Mouse (Mus musculus): ENCODE measurements at regions not wholly inside any gene's neighbourhood (a gene's known extent, or its start where the extent isn't known, plus 50 kb on each side); places are given as distances from the start of the nearest gene placed in this dataset.

DNA sequence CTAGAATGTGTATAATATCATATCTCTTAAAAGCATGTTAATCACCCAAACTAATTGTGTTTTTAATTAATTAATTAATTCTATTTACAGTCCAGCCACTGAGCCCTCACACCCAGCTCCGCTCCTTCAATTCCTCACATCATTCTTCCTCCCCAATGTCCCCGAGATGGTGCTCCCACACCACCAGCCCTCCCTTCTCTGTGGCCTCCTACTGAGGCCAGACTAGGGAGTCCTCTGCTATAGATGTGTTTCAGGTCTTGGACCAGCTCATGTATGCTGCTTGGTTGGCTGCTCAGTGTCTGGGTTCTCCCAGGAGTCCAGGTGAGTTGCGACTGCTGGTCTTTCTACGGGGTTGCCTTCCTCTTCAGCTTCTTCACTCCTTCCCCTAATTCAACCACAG is 353.1 kb upstream of the Klhl1 start:
- no peak overlapping the region for H3K9ac ChIP-seq (ENCODE audit: control insufficient read depth, low read depth, low read length, poor library complexity, severe bottlenecking)
- no peak for TF ChIP-seq ETS1 (IDR thresholded peaks at IDR 0.05; ENCODE audit: low read depth, low read length)
- no peak for TF ChIP-seq SIN3A (IDR thresholded peaks at IDR 0.05; ENCODE audit: low read length)
- no peak for TF ChIP-seq ZNF384 (IDR thresholded peaks at IDR 0.05; ENCODE audit: low read depth, low read length)
- TF ChIP-seq CTCF (IDR thresholded peaks at IDR 0.05 in 2 of 3, conservative IDR thresholded peaks at IDR 0.05 in 1 of 3; ENCODE audit: control insufficient read depth in 1 of 3, insufficient read depth in 1 of 3, low read depth in 2 of 3, low read length in 3 of 3, poor library complexity in 1 of 3, severe bottlenecking in 1 of 3): no peak
- no peak for TF ChIP-seq TAL1 (IDR thresholded peaks at IDR 0.05; ENCODE audit: low read length)
- TF ChIP-seq MEF2A (IDR thresholded peaks at IDR 0.05; ENCODE audit: extremely low read depth, insufficient replicate concordance, low read depth, low read length, poor library complexity, severe bottlenecking): no peak
- TF ChIP-seq TCF12 (IDR thresholded peaks at IDR 0.05; ENCODE audit: low read depth, low read length): no peak
- H3K79me2 ChIP-seq (ENCODE audit: control insufficient read depth, insufficient read depth, low read length, poor library complexity): no peaks in the 10 kb centered on the region
- H3K36me3 ChIP-seq (ENCODE audit: control insufficient read depth in 1 of 2, insufficient read depth in 2 of 2, low read length in 2 of 2): no peaks in the 10 kb centered on the region
- no peaks in the 10 kb centered on the region for H3K27me3 ChIP-seq (ENCODE audit: control insufficient read depth in 1 of 2, insufficient read depth in 2 of 2, low read length in 2 of 2)
- no peak overlapping the region for H3K4me3 ChIP-seq (ENCODE audit: control insufficient read depth in 1 of 2, insufficient read depth in 1 of 2, low read depth in 2 of 2, low read length in 2 of 2)
- no peaks in the 10 kb centered on the region for H3K9me3 ChIP-seq (replicated peaks; ENCODE audit: insufficient read depth, low read length)
- H3K27ac ChIP-seq (ENCODE audit: control insufficient read depth, low read depth, low read length): no peak overlapping the region
- no peak for DNase-seq (ENCODE audit: low read depth, low spot score)
- H3K4me1 ChIP-seq (ENCODE audit: control insufficient read depth in 1 of 2, insufficient read depth in 2 of 2, low read length in 2 of 2): no peaks in the 10 kb centered on the region

DNA sequence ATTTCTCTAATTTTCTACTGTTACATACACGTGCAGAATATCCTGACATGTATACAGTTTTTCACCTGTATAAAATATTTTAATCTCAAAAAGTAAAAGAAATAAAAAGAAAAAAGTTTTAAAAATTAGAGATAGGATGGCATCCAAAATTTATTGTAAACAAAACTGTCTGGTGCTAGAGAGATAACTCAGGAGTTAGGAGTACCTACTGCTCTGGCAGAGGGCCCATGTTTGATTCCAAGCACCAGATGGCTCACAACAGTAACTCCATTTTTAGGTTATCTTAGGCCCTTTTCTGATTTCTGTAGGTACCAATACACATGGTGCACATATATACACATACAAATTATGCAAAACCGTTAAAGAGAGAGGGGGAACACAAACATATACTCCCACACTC is 320.0 kb upstream of the Klhl1 start:
- H3K27me3 ChIP-seq (ENCODE audit: control insufficient read depth in 1 of 2, insufficient read depth in 2 of 2, low read length in 2 of 2): no peaks in the 10 kb centered on the region
- H3K4me3 ChIP-seq (ENCODE audit: control insufficient read depth in 1 of 2, insufficient read depth in 1 of 2, low read depth in 2 of 2, low read length in 2 of 2): no peak overlapping the region
- H3K4me1 ChIP-seq (ENCODE audit: control insufficient read depth in 1 of 2, insufficient read depth in 2 of 2, low read length in 2 of 2): 0 out of 4 replicates have a peak, but pooled peaks cover 0 to 4% of the 10 kb centered on the region in 2 experiments
- TF ChIP-seq ZNF384 (IDR thresholded peaks at IDR 0.05; ENCODE audit: low read depth, low read length) (no peak), ZMIZ1 (IDR thresholded peaks at IDR 0.05; ENCODE audit: low read depth, low read length) (no peak), MAX (IDR thresholded peaks at IDR 0.05; ENCODE audit: low read length) (no peak), MYC (IDR thresholded peaks at IDR 0.05; ENCODE audit: low read depth, low read length) (no peak), TCF12 (IDR thresholded peaks at IDR 0.05; ENCODE audit: low read depth, low read length) (peak; percentile 65; the same call in 1 of the 2 replicates), UBTF (IDR thresholded peaks at IDR 0.05; ENCODE audit: borderline replicate concordance, insufficient read depth, low read depth, low read length) (no peak), ELF1 (IDR thresholded peaks at IDR 0.05; ENCODE audit: low read depth, low read length) (no peak), EP300 (IDR thresholded peaks at IDR 0.05; ENCODE audit: low read depth in 1 of 2, low read length in 2 of 2) (peak; percentile 28 to 46; a peak in 2 of 4 replicates), GATA1 (IDR thresholded peaks at IDR 0.05; ENCODE audit: low read depth, low read length) (peak; percentile 20; the same call in 1 of the 2 replicates), MAZ (IDR thresholded peaks at IDR 0.05; ENCODE audit: low read depth, low read length) (no peak), MEF2A (IDR thresholded peaks at IDR 0.05; ENCODE audit: extremely low read depth, insufficient replicate concordance, low read depth, low read length, poor library complexity, severe bottlenecking) (no peak), MYB (IDR thresholded peaks at IDR 0.05; ENCODE audit: low read depth, low read length) (no peak), ETS1 (IDR thresholded peaks at IDR 0.05; ENCODE audit: low read depth, low read length) (peak; percentile 27; the same call in 1 of the 2 replicates), HCFC1 (IDR thresholded peaks at IDR 0.05; ENCODE audit: low read depth, low read length) (no peak)
- H3K9ac ChIP-seq (ENCODE audit: control insufficient read depth, low read depth, low read length, poor library complexity, severe bottlenecking): no peak overlapping the region
- DNase-seq (ENCODE audit: low read depth, low spot score): peak; percentile 27
- H3K79me2 ChIP-seq (ENCODE audit: control insufficient read depth, insufficient read depth, low read length, poor library complexity): no peaks in the 10 kb centered on the region
- no peak overlapping the region for H3K27ac ChIP-seq (ENCODE audit: control insufficient read depth, low read depth, low read length)
- no peaks in the 10 kb centered on the region for H3K9me3 ChIP-seq (replicated peaks; ENCODE audit: insufficient read depth, low read length)
- 0 out of 4 replicates have a peak, but pooled peaks cover 0 to 2% of the 10 kb centered on the region in 2 experiments for H3K36me3 ChIP-seq (ENCODE audit: control insufficient read depth in 1 of 2, insufficient read depth in 2 of 2, low read length in 2 of 2)

Measured in MEL (cell line).